Mouse (Mus musculus) right cerebral cortex, postnatal 4 days (tissue): ENCODE measurements at regions not wholly inside any gene's neighbourhood (a gene's known extent, or its start where the extent isn't known, plus 50 kb on each side); places are given as distances from the start of the nearest gene placed in this dataset.

Experiments used
- DNase-seq: peaks from one replicate; pipeline ENCODE4 v3.0.0-alpha.2; 2022

DNA sequence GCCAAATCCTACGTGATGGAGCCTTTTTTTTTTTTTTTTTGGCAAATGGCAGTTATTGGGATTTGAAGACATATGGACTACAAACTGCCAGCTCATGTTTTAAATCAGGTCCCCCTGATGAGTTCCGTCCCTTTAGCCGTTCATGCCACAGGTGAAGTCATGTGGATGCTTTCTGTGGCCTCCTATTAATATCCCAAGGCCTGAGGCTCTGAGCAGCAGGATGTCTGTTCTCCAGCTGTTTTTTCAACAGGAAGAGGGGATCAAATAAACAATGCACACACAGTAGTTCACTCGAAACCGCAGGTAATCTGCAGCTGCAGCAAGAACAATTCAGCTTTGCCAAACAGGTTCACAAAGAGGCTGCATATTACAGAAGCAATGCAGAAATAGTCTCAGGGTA lies 112.1 kb downstream of the Dusp6 start:
- DNase-seq, result no peak

DNA sequence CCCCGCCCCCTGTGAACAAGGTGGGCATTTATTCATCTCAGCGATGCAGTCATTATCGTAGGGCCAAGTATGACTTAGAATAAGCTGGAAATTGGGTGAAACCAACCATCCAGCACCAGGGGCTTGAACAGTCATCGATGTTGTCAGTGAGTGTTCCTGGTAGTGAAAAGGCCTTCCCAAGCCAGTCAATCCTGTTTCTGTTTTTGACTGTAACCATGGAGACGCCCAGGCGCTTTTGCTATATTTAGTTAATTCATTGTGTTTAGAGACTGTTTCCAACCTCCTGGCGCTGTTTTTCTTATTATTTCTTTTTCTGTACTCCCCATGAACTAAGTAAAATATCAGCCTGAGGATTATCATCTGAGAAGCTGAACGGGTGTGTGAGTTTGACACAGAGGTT lies 113.4 kb downstream of the Dusp6 start:
- DNase-seq, result peak; percentile 19

DNA sequence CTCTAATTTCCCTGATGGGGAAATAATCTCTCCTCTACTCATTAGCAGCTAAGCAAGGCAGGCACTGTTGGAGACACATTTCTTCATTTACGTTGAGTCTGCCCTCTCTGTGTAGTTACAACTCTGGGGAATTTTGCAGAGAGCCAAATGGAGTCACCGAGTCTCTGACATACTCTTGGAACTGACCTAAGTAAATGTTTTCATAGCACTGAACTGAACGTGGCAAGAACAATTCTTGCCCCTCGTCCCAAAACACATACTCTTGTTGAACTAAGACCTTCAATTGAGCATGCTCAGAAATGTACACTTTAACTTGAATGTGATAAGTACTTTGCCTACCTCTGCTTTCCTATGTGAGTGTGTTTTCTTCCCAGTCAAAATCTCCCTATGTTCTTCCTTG lies 114.5 kb downstream of the Dusp6 start:
- no peak for DNase-seq

DNA sequence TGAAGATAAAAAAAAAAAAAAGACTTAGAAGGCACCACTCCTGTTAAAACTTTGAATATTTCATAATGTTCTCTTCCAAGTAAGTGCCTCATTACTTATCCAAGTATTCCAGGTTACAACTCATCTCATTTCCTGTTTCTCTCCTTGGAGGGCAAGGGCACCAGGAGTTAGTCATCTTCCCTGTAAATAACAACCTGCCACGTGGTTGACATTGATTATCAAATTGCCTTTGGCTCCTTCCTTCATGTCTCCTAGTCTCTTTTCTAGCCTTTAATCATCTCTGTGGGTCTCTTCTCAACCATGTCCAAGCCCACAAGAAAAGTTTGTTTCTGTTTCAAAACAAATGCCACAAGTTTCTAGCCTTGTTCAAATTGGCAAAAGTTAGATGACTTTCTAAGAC lies 116.1 kb downstream of the Dusp6 start:
- DNase-seq, result no peak

DNA sequence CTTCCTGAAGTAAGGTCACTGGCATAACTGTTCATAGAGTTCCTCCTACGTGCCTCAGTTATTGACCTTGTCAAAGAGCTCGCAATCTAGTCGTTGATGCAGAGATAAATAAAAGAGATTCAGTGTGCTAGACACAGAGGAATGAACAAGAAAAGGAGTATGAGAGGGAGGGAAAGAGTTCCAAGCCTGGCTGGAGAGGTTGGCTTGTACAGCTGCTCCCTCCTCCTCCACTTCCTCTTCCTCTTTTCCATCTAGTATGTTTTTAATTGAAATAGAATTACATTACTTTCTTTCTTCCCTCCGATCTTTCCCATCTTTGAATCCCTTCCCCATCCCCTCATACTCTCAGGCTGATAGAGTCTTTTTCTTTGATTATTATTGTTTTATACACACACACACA lies 117.1 kb downstream of the Dusp6 start:
- no peak for DNase-seq

DNA sequence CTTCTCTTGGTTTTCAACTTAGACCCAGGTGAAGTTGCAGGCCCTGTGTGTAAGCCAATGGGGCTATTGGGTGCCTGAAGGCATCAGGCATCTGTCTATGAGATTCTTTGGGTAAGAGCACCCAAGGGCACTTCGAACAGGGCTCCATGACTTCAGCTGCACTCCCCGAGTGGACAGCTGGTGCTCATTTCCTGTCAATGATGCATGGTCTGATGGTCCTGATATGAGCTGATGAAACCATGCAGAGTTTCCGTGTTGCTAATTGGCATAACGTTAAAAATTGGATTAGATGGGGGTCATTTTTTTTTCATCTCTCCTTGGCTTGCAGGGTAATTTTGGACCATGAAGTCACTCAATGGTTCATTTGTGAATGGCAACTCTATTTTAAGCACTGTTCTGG lies 120.0 kb downstream of the Dusp6 start:
- DNase-seq, result no peak

DNA sequence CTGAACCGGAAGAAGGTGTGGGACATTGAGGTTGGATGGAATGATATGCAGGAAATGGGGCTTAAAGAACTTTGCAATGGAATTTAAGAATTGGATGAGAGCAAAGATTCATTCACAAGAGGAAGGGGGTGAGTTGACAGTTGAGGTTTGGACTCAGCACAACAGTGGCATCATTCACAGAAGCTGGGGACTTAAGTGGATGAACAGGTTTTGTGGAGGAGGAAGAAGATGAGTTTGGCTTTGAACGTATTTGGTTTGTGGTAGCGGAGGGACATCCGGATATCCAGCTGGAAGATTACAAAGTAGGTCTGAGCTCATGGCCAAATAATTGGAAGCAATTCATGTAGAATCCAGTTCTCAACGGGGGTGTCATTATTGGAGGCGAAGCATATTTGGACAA lies 121.3 kb downstream of the Dusp6 start:
- no peak for DNase-seq

DNA sequence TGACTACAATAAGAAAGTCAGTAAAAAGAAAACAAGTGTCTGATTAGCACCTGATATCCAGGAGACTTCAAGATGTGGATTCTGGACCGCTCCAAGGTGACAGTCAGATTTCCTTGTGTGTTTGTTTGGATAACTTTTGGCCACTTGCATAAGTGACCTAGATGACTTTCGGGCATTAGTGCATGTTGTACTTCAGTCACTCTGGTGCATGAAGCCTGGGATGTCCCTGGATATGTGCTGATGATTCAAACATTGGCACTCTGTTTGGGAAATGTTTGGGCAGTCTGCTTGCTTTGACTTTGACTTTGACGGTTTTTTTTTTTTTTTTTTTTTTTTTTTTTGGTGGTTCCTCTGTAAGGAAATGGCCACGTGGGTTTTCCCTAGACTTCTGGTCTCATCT lies 121.8 kb downstream of the Dusp6 start:
- DNase-seq, result no peak

DNA sequence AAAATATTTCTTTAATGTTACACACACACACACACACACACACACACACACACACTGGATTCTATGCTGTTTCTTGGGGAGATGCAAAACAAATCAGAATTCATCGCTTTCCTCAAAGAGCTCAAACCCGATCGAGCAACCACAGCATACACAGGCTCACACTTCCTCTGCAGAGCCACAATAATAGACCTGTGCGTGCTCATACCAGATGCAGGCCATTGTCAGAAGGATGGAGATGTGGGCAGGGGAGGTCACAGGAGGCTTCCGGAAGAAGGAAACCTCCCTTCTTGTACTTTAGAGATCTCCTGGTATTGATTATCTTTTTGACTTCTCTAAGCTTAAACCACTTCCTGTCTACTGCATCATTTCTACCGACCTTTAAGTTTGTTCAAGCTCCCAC lies 122.8 kb downstream of the Dusp6 start:
- no peak for DNase-seq

DNA sequence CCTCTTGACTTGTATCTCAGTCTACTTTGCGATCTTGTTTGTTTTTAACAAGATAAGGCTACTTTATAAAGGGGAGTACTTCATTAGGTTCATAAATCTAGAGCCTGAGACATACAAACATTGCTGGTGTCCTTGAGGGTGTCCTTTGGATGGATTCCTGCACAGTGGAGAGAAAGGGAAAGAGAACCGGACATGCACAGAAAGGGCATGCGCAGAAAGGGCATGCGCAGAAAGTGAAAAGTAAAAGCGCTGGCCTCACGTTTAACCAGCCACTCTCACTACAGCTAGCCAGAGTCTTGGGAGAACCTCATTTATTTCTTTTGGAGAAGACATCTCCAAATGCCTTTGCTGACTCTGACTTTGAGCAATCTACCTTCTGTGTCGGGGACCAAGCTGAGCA lies 125.5 kb downstream of the Dusp6 start:
- DNase-seq, result no peak

DNA sequence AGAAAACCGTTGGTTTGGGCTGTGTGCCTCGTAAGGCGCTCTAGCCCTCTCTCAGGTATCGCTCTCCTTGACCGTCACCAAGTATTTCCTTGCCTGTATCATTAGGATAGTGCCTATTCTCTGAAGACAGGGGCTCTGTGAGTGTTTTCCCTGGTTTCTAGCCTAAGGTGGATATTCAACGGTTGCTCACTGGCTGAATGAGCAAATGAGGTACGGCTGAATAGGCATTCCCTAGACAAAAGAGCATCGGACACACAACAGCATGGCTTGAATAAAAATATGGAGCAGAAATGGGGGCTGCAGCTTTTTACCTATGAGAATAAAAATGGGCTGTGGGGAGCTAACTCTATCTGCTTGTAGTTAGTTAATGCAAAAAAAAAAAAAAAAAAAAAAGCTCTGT lies 126.0 kb downstream of the Dusp6 start:
- no peak for DNase-seq

DNA sequence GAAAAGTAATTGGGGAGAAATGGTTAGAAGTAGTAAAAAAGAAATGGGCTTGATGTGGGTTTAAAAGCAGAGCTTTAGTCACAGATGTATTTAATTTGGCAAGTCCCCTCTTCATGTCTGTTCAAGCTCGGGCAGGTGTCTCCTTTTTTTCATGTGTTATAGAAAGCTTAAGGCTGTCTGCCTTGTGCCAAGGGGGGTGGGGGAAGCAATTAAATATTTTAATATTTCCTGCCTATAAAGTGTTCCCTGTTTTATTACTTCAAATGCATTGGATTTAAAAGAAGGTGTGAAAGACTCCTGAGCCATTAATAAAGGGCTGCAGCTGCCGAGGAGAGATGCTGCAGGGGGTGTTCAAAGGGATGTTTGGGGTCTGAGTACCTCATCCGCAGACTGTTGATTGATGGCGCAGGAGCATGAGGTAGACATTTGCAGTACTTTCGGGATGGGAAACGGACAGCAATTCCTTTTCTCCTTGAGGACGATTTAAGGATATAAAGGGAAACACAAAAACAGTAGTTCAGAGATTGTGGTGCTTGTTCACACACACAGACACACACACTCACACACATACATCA lies 127.7 kb downstream of the Dusp6 start:
- no peak for DNase-seq

DNA sequence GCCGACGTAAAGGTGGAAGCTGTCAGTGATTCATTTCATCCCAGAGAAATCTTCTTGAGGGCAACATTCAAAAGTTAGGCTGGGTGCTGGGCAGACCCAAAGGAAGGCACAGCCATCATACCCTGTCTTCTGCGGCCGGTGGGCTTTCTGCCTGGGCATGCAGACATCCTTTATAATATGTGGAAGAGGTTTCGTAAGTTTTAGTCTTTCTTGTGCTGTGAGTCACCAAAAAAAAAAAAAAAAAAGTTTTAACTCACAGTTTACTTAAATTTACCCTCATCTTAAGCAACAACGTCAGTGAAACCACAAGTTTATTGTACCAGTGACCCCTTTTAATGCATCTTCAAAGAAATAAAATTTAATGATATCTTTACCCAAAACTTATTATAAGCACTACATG lies 128.7 kb downstream of the Dusp6 start:
- no peak for DNase-seq

DNA sequence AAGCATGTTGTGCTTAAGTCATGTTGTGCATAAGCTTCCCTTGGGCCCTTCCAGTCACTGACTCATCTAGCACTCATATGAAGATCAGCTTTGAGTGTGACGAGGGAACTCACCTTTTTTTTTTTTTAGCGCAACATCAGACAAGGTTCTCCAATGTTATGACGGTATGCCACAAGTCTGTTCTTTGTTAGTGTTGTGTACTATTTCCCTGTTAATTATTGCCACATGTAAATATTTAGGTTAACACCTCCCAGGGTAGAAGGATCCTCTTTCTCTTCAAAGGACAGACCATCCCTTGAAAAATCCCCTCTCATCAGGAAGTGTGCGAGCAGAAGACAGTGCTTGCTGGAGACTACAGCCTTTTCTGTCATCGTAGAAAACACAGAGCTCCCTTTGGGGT lies 129.9 kb downstream of the Dusp6 start:
- no peak for DNase-seq

DNA sequence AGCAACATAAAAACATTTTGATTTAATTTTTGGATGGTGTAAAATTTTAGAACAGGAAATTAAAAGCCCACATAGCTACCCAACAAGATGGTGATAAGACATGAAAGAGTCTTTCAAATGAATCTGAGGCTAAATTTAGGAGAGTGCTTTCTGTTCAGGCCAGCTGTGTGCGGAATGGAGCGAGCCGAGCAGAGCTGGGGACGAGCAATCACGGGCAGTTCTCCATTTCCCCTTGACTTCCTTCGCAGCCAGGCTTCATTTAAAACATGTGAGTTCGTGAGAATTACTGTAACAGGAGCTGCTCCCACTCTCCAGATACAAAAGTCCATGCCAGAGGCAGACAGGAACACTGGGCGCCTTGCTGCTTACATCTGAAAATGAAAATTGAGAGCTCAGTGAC lies 130.5 kb downstream of the Dusp6 start:
- peak; percentile 16 for DNase-seq

DNA sequence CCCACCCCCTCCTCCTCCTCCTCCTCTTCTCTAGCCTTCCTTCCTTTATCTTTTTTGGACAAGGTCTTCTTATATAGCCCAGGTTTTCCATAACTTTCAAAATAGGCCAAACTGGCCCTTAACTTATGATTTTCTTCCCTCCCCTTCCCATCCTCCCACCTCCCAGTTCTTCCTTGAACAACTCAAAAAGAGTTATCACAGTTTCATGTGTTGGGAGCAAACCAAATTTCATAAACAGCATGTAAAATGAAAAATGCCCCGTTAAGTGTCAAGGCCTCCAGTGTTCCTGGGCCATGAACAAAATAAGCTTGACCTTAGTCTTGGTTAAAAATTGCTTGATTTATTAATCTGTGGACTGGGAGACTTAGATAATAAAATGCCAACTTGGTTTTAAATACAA lies 132.4 kb downstream of the Dusp6 start:
- no peak for DNase-seq

DNA sequence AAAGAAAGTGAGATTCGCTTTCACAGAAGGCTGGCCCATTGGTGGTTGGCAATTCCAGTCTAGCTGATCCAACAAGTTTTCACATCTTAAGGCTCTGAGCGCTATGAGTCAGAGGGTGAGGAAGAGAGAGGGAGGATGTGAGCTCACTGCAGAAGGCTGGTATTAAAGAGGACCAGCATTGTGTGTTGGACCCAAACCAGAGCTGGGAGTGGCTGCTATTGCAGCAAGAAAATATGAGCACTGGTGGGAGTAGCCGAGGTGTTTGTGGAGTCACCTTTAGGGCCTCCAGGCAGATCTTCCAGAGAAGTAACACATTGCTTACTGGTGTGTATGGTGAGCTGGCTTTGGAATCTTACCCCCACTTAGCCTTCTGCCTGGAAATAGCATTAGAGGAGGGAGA lies 133.6 kb downstream of the Dusp6 start:
- DNase-seq, result no peak

DNA sequence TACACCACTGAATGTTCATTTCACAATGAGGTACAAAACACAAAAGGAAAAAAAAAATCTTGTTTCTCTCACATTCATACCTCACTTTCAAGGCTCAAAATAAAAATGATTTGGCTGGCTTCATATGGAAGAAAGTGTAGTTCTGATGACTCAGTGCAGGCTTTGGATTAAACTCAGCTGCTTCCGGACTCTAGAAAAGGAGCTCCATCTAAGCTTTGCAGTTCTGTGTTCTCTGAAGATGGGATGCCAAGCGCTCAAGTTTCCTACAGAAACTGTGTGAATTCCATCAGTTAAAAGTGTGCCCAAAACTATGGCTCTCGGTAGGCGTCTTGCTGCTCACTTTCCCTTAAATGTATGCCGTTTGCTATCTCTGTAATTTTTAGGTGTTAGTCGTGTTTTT lies 137.0 kb downstream of the Dusp6 start:
- DNase-seq, result no peak

DNA sequence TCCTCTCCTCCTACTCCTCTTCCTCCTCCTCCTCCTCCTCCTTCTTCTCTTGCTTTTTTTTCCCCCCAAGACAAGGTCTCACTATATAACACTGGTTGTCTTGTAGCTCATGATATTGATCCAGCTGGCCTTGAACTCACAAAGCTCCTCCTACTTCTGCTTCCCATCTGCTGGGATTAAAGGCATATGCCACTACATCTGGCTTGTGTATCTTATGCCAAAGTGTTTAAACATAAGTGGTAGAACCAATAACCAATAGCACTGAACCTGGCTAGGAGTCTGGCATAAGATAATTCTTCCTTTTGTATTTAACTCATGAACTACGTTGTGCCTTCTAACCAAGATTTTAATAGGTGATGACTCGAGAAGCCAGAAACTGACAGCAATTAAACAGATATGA lies 143.7 kb downstream of the Dusp6 start:
- DNase-seq, result no peak

DNA sequence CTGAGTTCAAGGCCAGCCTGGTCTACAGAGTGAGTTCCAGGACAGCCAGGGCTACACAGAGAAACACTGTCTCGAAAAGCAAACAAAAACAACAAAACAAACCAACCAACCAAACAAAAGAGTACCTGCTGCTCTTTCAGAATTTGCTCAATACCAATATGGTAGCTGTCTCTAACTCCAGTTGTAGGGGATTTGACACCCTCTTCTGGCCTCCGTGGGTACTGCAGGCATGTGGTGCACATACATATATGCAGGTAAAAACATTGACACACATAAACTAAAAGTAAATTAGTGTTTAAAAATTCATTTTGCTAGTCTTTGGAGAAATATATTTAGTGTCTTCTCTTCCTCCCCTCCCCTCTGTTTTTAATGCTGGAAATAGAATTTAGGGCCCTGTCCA lies 145.8 kb downstream of the Dusp6 start:
- DNase-seq, result peak; percentile 25

DNA sequence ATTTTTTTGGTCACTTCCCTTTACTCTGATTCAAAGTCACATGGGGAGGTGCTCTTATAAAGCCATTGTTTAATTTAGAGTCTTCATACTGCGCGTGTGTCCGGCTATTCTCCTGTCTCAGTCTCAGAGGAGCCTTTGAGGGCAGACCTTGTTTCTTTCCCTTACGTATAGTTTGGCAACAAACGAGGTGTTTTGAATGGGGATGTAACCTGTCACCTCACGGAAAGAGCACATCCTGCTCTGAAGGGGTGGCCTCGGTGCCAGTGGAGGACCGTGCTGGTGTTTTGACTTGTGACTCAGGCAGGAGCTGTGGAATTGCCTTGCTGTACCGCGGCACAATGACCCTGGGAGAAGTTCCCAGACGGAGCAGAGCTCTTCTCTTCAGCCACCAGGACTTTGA lies 146.7 kb downstream of the Dusp6 start:
- no peak for DNase-seq

DNA sequence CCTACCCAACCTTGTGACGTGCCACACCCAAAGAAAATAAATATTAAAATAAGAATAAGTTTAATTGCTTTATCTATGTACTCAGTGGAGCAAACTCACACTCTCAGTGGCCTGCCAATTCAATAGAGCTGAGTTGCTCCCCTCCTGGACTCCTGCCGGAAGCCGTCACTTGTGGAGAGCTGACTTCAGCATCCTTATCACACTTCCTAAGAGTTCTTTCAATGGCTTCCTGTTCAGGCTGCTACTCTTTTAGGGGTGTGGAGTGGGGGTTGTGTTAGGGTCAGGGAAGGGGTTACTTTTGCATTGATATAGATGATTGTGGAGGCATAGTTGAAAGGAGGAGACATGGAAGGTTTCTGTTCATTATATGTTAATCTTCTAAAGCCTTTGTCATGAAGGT lies 147.7 kb downstream of the Dusp6 start:
- DNase-seq, result no peak

DNA sequence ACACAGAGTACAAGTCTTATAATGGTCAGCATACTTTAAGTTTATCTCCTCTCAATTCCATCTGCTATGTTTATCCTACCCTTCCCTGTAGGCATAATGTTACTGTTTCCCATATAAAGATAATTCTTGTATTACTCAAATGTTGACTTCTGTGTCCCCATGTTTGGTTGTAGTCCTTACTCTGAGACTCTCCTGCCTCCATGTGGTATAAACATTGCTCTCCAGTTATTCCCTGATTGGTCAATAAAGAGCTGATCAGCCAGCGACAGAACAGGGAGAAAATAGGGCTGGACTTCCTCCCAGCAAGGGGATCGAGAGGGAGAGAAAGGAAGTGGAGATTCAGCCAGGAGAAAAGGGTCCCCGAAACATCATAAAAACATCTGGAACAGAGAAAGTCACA lies 150.4 kb downstream of the Dusp6 start:
- no peak for DNase-seq

DNA sequence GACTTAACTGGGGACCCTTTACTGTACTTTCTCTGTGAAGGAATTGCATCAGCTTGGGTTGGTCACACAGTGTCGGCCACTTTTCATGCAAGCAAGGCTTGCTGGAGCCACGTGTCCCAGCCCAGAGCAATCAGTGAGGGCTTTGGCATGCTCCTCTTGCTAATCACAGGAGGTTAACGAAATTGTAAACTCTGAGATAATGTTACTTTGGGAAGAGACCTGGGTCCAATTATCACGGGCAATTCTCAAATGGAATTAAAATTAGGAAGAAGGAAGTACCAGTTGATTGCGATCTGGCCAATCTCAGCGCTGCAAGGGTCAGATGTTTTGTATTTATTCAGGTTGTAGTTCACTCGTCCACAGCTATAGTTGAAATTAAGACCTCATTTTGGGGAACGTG lies 153.2 kb downstream of the Dusp6 start:
- no peak for DNase-seq

DNA sequence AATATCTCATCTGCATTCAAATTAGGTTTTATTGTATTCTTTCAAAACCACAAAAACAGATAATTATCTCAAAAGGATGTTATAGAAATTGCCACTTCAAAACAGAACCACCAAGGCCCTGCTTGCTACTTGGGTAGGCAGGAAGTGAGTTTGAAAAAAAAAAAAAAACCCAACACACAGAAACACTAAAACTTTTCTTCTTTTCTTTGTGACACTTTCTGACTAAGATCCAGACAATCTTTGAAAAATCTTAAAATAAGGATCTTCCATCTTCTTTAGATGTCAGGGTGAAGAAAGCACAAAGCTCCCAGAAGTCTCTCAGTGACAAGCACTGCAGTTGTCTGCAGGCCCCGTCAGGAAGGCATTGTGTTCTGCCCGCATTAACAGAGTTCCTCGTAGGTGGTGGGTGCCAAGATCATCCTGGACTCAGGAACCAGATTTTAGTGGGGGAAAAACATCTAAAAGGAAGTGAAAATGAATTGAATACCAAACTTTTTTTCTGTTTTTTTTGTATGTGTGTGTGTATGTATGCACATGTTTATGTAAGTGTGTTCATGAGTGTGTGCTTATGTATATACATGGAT lies 154.0 kb downstream of the Dusp6 start:
- no peak for DNase-seq

DNA sequence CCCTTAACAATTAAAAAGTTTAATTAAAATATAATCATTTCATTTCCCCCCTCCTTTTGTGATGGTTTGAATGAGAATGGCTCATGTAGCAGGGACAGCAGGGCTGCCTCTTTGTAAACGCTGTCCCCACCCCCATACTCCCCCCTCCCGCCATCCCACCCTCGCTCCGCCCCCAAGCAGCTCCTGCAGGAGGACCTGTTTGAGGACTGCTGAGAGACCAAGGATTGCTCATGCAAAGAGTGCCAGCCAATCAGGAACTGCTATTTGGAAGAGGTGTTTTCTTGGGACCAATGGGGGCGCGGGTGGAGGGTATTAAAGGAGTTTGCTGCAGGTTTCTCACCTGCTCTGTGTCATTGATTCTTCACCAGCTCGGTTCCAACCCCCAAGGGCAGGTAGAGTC lies 154.6 kb downstream of the Dusp6 start:
- no peak for DNase-seq
